Mouse (Mus musculus): ENCODE results near the gene Tmc4.

Tmc4 gene

GRCm38 (mm10) chr7:3692987-3693808, 15.8 kb upstream of the Tmc4 start, which contains the start of gene Mboat7:
TSS of gene Mboat7 (minus strand) at chr7:3693523.
- peak; percentile 93 for DNase-seq (ENCODE audit: low spot score in 2 of 2)

- DNase-seq (ENCODE audit: low spot score in 2 of 2) = no peak
These were observed 15.1 kb upstream of the Tmc4 start, which contains the start of gene Tsen34 for GRCm38 (mm10) chr7:3692382-3692986. TSS of gene Tsen34 (plus strand) at chr7:3692863.

- no peak for DNase-seq (ENCODE audit: low spot score in 2 of 2)
These were observed 14.6 kb upstream of the Tmc4 start for GRCm38 (mm10) chr7:3691919-3692318.

DNA sequence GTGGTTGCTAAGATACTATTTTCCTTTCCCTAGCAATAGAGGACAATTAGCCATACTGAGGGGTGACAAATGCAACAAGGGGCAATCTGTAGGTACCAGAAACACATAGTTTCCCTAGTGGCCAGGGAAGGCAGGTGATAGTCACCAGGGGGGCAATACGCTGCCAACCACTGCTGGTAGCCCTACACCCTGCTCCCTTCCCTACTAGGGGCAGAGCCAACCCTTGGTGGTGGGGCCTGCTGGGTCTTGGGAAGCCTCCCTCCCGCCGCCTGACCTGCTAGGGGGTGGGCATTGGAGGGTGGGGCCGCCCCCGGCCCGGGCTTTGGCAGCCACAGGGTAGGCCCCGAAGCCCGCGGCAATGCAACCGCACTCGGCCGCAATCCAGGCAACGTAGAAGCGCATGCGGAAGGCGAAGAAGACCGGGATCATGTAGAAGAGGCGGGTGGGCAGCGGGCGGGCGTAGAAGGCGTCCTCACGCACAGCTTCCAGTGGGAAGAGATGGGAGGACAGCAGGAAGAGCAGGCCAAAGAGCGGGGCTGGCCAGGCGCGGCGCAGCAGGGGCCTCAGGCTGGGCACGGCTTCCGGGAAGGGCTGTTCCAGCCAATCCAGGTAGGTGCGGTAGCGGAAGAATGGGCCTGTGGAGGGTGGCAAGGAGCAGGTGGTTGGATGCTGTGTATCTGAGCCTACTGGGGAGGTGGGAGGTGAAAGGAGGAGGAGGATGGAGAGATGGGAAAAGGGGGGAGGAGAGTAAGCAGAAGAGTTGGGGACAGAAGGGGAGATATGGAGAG, 8.2 kb upstream of the Tmc4 start:
- no peak for DNase-seq (ENCODE audit: low spot score in 2 of 2)

- no peak for DNase-seq (ENCODE audit: low spot score in 2 of 2)
These were observed 7.3 kb upstream of the Tmc4 start for GRCm38 (mm10) chr7:3684698-3685097.

GRCm38 (mm10) chr7:3683908-3684550, 6.7 kb upstream of the Tmc4 start:
- DNase-seq (ENCODE audit: low spot score in 2 of 2) = no peak

GRCm38 (mm10) chr7:3676371-3676770, 982 bp downstream of the Tmc4 start:
- DNase-seq (ENCODE audit: low spot score in 2 of 2) = no peak

GRCm38 (mm10) chr7:3675228-3675548, 2.2 kb downstream of the Tmc4 start:
- no peak for DNase-seq (ENCODE audit: low spot score in 2 of 2)

DNA sequence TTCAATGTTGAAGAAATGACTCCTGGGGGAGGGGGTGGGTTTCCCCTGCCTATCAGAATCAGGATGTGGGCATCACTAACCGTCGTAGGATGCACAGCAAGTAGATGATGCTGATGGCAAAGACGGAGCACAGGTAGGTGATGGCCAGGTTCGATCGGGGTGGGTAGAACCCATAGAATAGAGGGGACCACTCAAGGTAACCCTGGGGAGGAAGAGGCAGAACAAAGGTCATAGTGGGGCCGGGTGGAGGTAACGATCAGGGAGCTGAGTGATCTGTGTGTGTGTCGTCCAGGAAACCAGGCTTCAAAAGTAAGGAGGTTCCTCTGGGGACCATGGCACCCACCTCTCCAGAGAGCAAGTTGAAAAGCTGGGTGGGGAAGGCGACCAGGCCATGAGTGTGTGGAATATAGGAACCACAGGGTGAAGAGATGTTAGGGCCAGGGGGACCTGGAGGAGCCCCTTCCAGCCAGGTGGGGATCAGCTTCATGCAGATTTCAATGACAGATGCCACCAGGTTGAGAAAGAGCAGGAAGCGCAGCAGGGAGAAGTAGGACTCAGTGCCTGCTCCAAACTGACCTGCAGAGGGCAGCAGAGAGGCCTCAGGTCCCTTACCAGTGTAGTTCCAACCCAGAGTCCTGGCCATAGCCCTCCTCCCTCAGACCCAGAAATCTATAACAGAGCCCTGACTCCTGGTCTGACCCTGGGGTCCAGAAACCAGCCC, 2.7 kb downstream of the Tmc4 start:
- DNase-seq (ENCODE audit: low spot score in 2 of 2) = peak; percentile 59 to 80

GRCm38 (mm10) chr7:3666921-3667391, 10.4 kb downstream of the Tmc4 start:
- DNase-seq (ENCODE audit: low spot score in 2 of 2) = no peak

GRCm38 (mm10) chr7:3665215-3666114, 11.9 kb downstream of the Tmc4 start, which contains the start of gene Leng1:
TSS of gene Leng1 (minus strand) at chr7:3665840.
- peak; percentile 84 to 86 for DNase-seq (ENCODE audit: low spot score in 2 of 2)

DNA sequence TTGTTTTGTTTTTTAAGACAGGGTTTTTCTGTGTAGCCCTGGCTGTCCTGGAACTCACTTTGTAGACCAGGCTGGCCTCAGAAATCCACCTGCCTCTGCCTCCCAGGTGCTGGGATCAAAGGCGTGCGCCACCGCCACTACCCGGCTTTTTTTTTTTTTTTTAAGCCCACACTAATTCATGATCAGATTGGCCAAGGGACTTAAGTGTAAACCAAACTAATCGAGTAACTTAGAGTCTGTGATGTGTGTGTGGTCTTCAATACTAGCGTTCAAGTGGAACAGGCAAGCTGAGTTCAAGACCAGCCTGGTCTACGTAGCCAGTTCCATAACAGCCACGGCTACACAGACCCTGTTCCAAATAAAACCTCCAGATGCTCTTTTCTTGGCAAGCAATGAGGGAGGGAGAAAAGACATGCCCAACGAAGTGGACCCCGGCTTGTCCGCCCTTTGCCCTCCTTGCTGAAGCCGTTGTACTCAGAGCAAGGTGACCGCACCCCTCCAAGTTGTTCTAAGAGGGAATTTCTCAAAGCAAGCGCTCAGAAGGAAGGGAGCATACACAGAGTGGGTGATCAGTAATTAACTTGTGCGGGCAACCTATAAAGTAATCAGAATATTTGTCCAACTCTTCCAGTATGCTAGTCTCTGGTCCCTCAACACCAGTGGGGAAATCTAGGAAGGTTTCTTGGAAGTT, 12.7 kb downstream of the Tmc4 start:
- no peak for DNase-seq (ENCODE audit: low spot score in 2 of 2)

DNA sequence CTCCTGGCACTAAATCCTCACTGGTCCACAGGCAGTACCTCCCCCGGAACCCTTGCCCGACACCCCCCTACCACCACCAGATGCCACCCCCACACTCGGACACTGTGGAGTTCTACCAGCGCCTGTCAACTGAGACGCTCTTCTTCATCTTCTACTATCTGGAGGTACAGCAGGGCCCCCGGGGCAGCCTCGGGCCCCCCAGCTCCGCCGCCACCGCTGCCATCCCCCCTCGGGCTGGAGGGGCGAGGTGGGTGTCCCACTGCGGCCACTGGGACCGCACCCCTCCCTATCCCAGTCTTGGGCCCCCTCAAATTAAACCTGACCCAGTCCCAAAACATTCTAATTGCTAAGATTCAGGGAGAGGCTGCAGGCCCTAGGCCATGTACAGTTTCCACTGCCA, 18.8 kb downstream of the Tmc4 start:
- DNase-seq (ENCODE audit: low spot score in 2 of 2) = no peak

GRCm38 (mm10) chr7:3656966-3657365, 20.4 kb downstream of the Tmc4 start:
- DNase-seq (ENCODE audit: low spot score in 2 of 2) = no peak

GRCm38 (mm10) chr7:3646641-3647040, 30.7 kb downstream of the Tmc4 start:
- no peak for DNase-seq (ENCODE audit: low spot score in 2 of 2)

DNA sequence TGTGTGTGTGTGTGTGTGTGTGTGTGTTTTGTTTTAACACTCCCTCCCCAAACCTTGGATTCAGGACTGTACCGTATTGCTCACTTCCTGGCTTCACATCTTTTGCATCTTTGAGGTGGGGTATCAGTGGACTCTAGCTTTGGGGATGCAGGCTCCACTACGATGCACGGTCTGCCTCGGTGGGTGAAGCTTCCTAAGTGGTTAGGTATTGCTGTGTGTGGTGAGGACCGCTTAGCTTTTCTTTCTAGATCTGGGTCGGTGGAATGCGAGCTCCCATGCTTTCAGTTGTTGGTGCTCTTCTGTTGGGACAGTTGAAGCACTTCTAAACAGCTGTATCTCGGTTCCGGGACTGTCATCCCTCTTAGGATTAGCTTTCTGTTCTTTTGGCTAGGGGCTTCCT, 31.2 kb downstream of the Tmc4 start:
- DNase-seq (ENCODE audit: low spot score in 2 of 2) = no peak

DNA sequence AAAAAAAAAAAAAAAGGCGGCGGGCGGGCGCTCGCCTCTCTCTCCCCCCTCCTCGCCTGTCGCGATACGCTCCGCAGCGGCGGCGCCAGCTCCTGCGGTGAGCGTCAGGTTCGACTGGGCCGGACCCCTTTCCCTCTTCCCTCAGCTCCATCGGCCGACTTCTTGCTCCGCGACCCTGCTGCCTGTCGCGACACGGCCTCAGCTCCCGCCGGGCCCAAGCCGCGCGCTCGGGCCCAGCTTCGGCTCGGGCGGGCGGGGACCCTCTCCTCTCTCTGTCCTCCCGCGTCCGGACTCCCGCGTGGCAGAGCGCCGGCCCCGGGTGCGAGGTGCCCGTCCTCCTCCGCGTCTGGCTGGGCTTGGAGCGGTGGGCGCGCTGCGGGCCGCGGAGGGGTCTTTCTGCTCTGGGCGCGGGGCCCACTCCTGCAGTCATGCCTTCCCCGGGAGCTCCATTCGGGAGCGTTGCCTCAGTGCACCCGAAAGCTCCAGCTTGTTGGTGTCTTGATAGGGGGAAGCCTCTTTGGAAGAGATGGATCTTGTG, 31.8 kb downstream of the Tmc4 start:
- no peak for DNase-seq (ENCODE audit: low spot score in 2 of 2)

DNA sequence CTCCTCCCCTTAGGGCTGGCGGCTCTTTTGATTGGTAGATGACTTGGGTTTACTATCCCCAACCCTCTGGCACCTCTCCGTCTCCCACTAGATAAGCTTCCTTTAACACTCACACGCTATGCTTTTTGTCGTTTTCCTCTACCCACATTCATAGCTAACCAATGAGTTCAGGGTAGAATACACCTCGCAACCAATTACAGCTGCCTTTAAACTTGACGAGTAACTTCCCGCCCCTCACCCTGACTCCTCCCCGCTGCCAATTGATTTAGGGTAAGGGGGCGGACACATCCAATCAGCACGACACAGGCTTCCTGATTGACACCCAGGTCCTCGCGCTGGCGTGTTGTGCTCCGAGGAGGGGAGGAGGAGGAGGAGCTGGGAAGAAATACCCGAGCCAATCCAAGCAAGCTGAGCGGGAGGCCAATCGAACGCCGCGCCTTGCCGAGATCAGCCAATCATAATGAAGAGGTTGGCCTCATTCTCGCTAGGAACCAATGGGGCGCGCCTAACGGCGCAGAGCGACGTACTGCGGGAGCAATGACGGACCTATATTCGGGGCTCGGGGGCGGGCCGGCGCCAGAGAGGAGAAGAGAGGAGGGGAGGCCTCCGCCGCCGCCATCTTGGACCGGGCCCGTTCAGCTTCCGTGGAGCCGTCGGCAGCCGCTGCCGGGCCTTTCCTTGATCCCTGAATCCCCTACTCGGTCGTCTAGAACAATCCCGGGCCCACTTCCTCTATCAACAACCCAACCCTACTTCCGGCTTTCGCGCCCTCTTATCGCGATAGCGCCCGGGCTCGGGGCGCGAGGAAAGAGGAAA, 32.5 kb downstream of the Tmc4 start, which contains the start of gene Cnot3:
TSS of gene Cnot3 (plus strand) at position 597 of the 816 bp plus-strand sequence.
- peak; percentile 92 to 93 for DNase-seq (ENCODE audit: low spot score in 2 of 2)
